Mouse (Mus musculus) adrenal gland, postnatal 10 days (tissue): ENCODE results near the gene Dlgap1. TPM values are rescaled to one million over a fixed set of nuclear protein-coding genes. Genes with fewer than 3 reads are reported as not detected.

Source experiments
- DNase-seq: peaks from one replicate; pipeline ENCODE4 v3.0.0; 2021; ENCODE audit warnings: mixed read lengths
- total RNA-seq, 2 experiments: library from RNA; stranded (reverse); gene quantifications; 2 replicates each; pipeline ENCODE4 v1.2.3; 2021

Gene Dlgap1
- total RNA-seq, 2 experiments from 2014 or later: 14.3 to 21.0 TPM

DNA sequence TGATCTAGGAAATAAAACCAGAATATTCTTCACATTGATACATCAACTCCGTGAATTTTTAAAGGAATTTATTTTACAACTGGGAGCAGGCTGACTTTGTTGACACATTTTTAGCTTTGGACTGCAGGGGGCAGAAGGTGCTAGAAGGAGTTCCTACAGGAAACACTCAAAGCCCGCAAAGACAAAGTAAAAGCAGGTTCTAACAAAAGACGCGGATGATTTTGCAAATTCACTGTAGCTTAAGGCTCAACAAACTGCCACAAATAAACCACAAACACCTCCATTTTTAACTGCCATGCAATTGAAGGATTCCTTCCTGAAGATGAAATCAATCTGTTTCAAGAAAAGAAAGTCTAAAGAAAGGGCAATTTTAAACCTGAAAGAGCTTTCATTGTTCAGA lies 878.2 kb downstream of the Dlgap1 start:
- DNase-seq: peak; percentile 67

DNA sequence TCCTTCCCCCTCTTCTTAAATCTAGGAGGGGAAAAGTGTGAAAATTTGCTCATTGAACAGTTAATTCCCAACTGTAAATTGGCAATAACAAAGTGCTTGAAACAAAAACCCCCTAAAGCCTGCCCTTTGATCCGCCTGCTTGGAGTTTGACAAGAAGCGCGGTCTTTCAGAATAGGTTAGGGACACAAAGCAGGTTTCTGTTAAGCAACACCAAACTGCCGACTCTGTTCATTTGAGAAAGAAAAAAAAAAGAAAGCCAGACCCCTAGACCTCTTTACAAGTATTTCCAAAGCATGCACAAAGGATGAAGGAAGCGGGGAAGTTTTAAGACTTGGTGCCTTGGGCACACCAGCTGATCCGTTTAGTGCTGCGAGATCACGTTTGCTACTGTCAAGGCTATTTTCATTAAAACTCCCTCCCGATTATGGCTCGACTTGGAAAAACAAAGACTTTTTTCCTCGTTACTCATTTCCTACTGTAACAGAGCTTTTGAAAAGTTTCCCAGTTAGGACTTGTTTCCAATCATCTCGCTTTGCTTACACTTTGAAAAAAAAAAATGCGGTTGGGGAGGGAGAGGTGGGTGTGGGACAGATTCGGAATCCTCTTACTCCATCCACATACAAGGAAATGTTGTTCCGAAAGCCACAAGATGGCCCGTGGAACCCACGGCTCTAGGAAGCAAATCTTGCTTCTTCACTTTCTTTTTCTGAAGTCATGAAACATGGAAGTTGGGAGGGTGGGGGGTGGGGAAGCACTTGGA lies 879.1 kb downstream of the Dlgap1 start:
- DNase-seq: no peak

DNA sequence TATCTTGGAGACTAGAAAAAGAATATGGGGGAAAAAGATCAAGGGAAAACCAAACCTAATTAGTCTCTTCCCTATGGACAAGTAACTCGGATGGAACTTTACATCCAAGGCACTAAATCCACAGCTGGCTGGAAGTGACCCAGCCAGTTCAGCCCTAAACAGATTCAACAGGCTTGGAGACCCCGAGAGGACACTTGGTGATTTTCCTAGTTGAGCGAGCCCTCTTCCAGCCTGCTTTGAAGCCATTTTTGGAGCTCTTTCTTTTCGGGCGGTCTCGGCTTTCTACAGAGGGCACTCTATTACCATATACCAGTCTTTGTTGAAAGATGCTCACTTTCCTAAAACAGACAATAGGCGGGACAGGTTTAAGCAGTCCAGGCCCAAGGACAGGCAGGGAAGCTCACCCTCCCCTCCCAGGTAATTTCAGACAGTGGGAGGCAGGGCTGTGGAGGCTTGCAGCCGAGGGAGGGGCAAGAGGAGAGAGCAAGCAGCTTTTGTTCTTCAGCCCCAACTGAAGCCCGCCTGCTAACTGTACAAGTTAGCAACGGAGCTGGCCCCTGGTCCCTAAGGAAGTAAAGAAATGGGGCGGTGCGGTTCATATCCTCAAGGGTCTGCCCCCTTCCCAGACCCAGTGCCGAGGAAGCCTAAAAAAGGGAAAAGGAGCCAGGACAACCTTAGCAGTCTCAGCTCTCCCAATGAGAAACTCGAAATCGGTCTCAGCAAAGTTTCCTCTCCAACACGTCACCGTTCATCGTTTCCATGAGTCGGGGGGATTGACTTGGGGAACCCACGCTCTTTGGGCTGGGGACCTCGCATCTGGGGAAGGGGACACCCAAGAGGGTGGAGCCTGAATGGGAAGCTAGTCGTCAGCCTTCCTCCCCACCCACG lies 879.9 kb downstream of the Dlgap1 start:
- DNase-seq: peak; percentile 68

DNA sequence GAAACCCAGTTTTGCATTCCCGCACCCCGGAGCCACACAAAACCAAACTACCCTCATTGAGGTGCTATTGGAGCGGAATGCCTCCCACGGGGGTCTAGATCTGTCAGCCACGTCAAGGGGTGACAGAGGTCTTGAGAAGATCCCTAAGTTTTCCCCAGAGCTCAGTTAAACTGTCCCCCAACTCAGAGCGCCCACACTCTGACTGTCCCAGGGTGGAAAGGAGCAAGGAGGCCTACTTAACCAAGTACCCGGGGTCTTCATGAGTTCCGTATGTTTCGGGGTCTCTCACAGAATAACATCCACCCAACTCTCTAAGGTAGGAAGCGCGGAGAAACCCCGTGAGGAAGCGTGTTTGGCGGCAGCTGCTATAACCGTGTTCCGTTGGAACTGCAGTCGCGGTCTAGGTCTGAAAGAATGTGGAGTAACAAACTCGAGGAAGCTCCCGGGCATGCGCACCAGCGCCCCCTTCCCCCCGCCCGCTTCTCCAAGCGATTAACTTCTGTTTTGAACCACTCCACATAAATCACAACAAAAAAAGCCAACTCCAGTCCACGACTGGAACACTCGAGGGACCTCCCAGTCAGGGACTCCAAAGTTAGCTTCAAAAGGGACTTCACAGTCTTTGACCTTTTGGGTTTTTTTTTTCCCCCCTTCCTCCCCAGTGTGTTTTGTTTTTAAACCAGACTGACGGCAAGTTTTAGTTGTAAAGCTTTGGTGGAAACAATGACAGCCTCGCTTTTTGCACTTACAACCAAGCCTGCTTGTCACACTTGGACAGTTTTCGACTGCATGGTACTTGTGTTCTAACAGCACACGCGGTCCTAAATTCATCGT lies 880.7 kb downstream of the Dlgap1 start:
- peak; percentile 96 for DNase-seq

DNA sequence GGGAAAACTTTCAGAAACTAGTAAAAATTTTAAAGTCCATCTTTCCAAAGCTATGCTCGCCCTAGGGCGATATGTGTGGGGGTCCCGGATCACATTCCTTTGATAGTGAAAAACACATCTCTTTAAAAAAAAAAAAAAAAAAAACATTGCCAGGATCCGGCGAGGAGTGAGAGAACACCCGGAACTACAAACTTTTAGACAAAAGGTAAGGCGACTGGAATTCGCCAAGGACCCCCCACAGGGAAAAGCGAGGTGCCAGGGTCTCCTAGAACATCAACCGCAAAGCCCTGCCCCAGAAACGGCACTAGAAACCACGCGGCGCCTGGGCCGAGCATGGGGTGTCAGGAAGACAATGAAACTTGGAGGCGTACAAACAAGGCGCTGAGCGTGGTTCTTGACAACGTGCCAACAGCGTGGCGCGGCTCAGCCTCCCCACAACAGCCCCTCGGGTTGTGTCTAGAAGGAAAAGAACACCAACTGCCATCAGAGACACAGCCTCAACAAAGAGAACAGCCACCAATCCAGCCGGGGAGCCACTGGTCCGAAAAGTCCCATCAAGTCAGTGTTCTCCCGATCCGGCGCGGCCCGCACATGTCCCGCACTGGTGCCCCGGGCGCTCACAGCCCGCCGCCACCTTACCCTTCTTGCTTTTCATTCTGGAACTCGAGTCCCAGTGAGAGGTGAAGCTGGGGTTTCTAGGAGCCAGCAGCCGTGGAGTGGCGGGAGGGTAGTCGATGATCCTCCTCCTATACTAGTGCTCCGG lies 881.5 kb downstream of the Dlgap1 start:
- peak; percentile 75 for DNase-seq

DNA sequence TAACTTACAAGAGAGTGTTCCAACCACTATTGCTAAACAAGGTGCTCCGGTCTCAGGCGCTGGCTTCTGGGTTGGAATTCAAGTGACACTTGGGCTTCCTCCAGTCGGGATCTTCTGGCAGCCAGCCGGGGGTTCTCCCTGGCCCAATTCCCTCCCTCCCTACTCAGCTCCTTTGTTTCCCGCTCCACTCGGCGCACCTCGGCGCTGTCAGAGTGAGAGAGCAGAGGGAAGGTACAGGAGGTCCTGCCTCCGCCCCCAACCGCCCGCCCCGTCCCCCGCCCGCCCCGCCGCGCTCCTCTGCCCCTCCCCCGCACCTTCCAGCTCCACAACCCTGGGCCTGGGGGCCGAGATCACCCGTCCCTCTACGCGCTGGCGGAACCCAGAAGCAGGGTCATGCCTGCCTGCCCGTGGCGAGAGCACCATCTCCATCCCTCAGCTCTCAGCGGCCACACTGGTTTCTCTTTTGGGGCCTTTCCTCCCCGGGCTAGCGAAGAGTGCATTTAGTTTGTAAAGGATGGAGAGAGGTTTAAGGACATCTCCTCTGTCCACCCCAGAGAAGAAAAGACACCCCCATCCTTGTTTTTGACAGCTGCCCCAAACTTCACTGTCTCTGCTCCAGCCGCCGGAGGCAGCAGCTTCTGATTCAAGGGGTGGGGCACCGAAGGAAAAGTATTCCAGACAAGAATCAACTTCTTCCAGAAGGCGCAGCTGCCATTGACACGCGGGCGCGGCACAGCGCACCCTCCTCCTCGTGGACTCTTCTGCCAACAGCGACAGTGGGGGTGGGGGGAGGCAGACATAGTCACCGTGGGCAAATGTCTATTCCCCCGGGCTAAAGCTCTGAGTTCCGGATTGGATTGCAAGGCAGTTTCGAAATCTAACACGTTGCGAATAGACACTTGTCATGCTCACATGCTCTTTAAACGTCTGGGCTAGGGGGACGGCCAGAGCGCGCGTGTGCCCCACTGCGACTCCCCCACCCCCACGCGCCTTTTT lies 882.4 kb downstream of the Dlgap1 start:
- peak; percentile 90 for DNase-seq

DNA sequence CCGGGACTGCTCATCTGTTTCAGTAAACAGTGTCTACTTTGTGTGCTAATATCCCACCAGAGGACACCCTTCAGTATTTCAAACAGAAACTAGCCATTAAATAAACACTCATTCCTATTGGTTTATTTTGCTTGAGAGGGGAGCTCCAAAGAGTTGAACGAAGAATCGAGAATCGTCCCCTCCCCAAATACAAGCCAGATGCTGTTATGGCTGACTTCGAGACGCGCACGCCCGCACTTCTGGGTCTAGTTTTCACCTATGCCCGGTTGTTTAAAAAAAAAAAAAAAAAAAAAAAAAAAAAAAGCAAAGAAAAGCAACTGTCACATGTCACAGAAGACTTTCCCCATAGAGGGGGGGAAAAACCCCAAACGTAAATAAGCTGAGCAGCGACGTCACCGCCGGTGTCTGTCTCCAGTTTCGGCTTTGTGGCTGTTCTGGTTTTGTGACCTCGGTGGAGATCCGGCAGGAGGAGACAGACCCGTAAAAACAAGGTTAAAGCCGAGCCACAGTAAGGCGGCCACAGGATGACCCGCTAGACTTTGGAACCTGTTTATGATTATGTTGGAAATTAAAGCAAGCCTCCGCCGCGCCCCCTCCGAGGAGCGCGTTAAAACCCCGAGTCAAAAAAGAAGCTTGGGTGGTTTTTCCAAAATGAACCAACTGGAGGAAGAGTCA lies 883.3 kb downstream of the Dlgap1 start:
- DNase-seq: peak; percentile 68

DNA sequence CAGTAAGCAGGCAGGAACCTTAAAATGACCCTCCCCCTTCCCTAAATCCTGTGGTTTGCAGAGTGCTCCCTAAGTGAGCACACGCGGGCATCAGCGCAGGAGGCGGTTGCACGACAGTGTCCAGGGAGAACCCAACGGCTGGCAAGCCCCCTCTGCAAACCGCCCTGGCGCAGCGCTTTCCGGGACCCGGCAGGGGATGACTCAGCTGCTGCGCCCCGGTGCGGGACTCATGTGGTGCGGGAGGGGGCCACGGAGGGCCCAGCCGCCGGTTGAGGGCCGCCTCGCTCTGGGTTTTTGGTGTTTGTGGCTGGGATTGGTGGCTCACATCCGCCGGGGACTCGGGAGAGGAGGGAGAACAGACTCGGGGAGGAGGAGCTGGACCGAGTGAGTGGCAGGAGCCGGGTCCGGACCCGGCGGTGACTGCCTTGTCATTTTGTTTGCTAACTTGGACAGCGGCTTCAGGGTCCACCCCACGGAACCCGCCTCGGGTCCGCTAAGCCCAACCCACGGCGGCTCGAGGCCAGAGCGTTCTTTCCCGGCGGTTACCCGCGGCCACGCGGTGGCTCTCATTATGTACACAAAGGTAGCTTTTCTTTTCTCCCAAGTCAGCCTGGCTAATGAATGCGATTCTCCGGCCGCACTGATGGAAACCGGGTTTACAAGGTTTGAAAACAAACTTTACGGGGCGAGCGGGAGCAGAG lies 884.0 kb downstream of the Dlgap1 start:
- DNase-seq: peak; percentile 90

DNA sequence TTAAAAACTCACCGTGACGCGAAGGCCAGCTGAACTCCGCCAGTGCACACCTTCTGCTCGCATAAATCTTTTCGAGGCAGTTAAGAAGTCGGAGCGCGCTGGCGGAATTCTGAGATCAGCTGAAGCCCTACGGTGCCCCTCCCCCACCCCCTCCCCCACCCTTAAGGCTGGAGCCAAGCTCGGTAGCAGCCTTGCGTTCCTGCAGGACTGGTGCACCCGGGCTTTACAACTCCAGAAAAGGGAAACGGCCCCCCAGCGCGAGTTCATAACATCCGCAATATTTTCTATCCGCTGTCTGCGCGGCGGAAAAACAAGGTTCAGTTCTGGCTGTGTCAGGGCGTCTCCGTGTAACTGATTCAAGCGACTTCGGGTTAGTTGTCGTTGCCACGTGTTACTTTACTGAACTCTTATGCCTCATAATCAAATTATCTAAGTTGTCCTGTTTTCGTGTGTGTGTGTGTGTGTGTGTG lies 884.6 kb downstream of the Dlgap1 start, which contains the start of gene Tgif1:
Gene Tgif1, minus strand, starts transcription at position 111 of the 470 bp plus-strand sequence.
- peak; percentile 67 for DNase-seq

DNA sequence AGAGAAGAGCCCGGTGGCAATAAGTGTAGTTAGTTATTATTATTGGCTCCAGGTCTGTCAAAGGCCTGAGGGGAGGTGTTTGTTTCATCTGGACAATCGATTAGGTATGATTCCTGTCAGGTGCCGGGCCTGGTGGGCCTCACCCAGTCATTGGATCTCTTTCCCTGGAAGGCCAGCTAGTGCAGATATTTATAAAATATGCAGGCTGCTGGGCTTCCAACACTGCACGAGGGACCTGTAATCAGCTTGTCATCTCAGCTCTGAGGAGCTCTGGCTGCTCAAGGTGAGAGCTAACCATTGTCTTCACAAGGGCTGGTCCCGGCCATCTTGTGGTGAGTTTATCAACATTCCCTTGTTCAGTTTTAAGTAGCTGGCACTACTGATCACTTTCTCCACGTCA lies 885.1 kb downstream of the Dlgap1 start:
- DNase-seq: no peak

DNA sequence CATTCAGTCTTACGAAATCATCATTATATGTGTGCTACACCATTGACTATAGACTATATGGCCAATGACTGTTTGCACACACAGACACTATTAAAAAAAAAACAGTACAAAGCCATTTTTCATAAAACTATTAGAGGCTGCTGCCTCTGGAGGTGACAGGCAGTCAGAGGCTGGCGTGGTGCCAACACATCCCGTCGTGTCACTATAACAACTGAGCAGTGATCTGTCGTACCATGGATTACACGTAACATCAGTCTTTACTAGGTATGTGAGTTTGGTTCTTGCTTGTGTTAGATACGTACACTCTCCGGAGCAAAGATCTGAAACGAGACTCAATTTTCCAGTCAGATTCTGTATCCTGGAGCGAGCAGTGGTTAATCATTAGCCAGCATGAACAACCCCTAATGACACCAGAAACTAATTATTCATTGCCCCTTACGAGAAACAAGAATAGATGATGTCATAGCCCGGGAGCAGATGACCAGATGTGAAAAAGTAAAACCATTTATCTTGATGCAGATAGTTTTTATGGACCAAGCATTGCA lies 888.1 kb downstream of the Dlgap1 start:
- peak; percentile 48 for DNase-seq

DNA sequence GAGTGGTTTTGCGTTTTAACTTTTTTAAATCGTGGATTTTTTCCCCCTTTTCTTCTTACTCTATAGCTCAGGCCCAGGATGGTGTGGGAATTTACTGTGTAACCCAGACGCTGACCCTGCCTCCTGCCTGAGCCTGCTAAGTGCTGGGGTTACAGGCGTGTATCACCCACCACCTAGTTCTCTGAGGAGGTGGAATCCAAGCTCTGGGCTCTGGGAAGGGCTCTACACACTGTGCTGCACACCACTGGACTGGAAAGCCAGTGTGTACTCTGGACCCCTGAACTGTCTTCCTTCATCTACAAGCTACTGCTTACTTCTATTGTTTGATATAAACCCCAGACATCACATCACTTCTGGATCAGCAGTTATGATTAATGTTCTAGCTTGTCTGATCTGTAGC lies 889.9 kb downstream of the Dlgap1 start:
- DNase-seq: no peak

DNA sequence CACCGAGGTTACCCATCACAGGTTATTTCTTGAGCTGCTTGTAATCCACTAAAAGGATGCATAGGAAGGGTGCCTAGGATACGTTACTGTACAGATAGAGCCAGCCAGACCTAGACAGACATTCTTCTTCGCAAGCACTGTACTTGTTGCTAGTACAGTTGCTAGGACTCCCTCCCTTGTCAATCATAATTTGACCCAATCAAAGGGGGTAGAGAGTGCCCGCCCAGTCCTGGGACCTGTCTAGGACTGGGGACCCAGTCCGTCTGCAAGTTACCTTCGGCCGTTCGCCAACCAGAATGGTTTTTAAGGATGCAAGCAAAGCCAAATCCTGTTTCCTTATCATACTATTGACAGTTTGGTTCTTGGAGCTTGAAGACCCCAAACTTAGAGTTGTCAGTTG lies 895.2 kb downstream of the Dlgap1 start:
- no peak for DNase-seq

DNA sequence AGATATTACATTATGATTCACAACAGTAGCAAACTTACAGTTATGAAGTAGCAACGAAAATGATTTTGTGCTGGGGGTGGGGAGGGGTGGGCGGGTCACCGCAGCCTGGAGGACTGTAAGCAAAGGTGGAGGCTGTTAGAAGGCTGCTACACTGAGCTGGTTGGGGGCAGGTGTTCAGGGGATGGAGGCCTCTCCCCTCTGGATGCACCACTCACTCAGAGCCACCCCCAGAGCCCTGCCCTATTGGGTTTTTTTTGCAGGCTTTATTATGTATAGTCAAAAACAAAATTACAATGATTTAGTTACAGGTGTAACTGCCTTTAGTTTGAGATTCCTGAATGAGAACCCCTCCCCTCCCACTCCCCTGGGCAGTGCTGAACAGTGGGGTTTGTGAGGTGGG lies 895.8 kb downstream of the Dlgap1 start:
- DNase-seq: no peak

DNA sequence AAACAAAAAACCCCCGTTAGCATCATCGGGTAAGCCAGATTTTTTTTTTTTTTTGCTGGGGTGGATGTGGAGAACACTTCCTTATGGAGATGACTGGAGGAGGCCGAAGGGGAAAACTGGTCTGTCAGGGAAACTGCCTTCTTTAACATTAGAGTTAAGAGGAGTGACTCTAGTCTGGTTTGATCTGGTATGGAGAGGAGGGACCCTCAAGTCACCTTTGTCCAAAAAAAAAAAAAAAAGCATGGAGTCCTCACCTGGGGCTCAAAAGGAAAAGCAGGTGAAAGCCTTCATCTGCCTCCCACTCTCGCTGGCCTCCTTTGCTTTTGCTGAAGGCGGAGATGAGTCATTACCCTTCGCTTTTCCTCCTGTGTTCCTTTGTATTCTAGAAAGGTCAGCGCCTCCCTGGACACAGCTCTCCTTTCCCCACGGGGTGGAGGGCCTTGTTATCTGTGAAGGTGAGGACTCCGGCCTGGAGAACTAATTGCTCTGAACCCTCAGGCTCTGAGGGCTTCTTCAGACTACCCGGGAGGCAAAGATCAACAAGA lies 896.3 kb downstream of the Dlgap1 start:
- no peak for DNase-seq

DNA sequence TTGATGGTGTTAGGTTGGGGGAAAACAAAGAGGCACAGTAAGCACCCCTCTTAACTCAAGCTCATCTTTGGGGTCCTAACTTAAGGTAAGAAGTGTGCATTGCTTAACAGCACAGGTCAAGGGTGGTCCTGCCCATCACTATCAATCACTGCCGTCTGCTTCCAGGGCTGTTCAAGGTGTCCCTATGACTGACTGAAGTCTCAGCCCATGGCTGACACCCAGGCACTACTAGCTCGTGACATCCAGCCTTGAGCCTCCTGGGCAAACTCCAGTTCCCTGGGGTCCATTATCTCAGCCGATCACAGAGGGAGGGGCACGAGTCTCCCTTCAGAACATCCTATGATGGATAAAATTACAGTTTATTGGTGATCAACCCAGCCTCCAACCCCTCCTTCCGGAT lies 897.2 kb downstream of the Dlgap1 start:
- DNase-seq: no peak

DNA sequence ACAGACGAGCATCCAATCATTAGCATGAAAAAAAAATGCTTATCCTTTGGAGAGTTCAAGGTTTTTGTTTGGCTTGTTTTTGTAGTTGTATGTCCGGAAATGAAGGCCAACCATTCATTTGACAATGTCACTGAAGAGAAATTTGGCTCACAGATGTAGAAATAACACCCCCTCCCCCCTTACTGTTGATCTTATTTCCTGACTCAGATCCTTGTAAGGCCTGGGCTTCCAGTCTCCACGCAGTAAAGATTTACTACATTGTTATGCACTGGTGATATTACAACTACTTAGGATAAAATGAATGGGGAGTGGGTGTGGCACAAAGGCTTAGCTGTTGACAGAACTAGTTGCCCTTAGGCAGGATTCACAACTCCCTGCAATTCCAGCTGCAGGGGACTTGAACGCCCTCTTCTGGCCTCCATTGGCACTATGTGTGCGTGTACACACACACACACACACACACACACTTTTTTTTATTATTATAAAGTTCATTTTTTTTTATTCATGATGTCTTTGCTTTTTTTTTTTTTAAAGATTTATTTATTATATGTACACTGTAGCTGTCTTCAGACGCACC lies 897.8 kb downstream of the Dlgap1 start:
- DNase-seq: no peak
